Mouse (Mus musculus): ENCODE data around the gene Ints2.
"Not testable (repeated sequence)": the region's sequence is repeated elsewhere in the genome, so short reads cannot be mapped to it uniquely, and the experiment has no call there.

Ints2 gene

DNA sequence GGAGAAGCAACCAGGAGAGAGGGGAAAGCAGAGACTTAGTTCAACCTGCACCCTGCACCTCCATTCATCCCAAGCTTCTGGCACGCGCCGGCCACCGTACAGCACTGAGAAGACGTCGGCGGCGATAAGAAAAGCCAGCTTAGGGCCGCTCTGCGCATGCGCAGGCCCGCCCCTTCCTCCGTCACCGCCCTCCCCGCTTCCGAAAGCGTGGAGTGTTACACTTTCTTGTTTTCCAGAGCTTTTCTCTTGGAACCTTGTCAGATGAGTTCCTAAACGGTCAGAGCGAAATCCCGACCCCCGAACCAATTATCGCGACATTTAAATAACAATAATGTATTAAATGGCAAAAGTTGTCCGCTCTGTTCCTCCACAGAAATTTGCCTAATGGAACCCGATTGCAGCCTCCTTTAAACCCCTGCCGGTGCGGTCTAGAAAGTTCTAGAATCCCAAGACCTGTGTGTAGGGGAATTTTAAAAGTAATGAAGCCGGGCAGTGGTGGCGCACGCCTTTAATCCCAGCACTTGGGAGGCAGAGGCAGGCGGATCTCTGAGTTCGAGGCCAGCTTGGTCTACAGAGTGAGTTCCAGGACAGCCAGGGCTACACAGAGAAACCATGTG is at the start of gene Ints2:
Ints2 (minus strand) TSS at position 116 of the 617 bp plus-strand sequence.
- DNase-seq (ENCODE audit: low read depth, low spot score), result peak; percentile 90

DNA sequence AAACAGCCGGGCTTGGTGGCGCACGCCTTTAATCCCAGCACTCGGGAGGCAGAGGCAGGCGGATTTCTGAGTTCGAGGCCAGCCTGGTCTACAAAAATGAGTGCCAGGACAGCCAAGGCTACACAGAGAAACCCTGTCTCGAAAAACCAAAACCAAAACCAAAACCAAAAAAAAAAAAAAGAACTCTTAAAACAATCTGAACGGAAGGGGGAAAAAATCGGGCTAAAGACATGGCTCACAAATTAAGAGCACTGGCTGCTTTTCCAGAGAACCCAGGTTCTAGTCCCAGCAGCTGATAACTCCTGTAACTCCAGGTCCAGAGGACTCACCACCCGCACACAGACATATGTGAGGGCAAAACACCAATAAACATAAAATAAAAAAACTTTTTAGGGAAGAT is 34.8 kb upstream of the Ints2 start:
- DNase-seq (ENCODE audit: low read depth, low spot score), result not testable (repeated sequence)

DNA sequence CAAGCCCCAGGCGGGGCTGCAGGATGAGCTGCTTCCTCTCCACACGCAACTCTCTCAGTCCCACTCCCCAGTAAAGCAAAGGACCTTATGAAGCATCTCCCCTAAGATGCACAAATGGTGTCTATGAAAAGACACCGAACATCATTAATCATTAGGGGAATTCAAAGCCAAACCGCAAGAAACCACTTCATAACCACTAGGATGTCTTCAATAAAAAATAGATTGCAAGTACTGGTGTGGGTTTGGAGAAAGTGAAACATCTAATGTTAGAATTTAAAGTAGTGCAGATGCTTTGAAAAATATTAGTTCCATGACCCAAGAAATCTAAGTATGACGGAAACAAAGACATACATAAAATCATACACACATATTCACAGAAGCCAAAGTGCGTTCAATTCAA is 34.3 kb upstream of the Ints2 start:
- DNase-seq (ENCODE audit: low read depth, low spot score), result no peak

DNA sequence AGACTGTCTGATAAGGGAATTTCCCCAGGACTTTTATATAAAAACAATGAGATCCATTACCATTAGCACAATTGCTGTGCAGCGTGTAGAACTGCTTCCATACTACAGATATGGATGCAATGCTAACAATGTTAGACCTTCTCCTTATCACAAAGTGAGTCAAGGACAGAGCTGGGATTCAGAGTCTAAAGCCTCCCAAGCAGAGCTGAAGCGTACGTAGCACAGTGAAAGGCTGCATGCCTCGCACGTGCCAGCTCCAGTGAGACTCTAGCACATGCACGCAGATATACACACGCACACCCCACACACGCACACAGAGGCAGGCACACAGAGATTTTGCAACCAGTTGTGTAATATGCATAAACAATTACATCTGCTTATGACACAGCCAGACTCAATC is 28.4 kb upstream of the Ints2 start:
- DNase-seq (ENCODE audit: low read depth, low spot score), result no peak

DNA sequence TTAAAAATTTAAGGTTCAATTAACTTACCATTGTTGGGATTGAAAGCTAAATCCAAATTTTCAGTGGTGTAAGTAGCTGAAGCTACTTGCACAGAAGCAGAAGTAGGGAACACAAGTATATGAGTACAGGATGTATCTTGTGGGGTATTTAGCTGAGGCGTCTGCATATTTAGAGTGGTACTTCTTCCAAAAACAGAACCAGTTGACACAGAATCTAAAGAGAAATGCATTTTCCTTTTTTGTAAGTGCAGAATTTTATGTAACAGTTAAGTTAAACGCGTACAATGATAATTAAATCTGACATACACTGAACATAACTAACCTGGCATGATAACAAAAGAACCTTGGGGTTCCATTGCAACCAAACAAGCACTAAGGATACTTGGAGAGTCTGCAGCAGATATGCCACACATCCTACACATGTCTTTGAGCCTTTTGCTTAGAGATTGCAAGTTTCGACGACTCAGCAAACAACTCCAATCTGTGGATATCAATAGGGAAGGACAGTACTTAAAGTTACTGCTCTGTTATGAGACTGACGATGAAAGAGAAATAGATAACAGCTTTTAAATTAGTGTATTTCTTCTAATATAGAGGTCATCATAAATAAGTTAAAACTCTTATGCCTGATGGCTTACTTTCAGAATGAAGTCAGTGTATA is 21.2 kb upstream of the Ints2 start:
- no peak for DNase-seq (ENCODE audit: low read depth, low spot score)

DNA sequence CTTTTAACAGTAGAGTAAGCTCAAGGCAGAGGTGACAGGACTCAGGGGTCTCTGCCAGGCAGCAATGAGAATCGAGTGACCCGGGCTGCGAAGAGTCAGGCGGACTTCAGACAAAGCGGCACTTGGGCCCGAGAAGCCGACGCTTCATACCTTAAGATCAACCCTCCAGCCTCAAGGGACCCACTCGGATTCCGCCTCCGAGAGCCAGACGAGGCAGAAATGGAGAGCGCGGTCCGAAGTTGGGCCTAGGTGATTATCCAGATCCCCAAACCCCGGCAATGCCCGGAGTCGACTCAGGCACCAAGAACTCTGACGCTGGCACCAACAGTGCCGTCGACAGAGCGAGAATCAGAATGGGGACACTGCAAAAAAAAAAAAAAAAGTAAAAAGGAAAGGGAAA is 321 bp downstream of the Ints2 start:
- no peak for DNase-seq (ENCODE audit: low read depth, low spot score)

DNA sequence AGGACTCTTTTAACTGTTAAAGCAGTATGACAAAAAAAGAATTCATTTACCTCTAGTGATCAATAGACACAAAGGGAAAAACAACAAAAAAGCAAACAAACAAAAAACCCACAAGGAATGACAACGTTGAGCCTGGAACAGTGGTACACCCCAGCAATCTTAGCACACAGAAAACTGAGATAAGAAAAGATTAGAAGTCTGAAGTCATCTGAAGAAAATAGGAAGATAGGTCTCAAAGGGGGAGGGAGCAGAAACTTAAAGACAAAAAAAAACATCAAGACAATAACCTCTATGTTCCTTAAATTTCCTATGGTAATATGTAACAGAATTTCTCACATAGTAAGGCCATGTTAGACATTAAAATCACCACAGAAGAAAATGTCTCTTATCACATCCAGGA is 4.0 kb downstream of the Ints2 start:
- no peak for DNase-seq (ENCODE audit: low read depth, low spot score)

DNA sequence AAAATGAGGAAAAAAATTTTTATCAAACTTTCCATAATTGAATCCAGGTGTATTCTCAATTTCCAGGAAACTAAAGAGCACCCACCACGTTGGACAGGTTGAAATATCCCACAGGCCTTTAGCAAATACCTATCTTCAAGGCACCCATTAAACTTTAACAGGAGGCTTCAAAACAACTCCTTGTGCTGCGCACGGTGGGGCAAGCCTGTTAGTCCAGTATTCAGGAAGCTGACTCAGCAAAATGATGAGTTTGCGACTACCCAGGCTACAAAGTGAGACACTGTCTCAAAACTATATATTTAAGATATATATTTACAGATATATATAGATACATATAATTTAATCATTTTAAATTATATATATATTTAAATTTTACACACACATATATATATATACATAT is 24.9 kb downstream of the Ints2 start:
- no peak for DNase-seq (ENCODE audit: low read depth, low spot score)

DNA sequence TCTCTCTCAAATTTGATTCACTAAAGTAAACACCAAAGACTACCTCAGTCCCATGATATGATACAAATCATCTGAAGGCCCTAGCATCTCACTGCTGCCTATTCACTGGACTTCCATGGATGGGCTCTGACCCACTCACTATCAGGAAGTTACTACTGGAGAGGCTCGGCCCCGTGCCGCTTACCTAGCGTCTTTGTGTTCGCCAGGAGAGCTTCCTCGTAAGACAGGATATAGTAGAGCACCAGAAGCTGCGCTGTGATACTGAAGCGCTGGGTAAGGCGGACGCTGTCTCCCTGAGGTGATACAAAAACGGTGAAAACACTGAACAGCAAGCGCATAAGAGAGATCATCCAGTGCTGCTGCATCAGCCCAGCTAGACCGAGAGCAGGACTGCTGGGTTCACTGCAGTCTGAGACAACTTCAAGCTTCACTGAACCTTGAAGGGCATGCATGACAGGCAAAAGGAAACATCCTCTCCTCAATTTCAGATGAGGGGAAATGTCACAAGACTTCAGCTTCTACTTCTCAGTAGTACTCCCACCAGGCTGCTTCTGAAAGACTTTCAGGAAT is 25.5 kb downstream of the Ints2 start:
- no peak for DNase-seq (ENCODE audit: low read depth, low spot score)

DNA sequence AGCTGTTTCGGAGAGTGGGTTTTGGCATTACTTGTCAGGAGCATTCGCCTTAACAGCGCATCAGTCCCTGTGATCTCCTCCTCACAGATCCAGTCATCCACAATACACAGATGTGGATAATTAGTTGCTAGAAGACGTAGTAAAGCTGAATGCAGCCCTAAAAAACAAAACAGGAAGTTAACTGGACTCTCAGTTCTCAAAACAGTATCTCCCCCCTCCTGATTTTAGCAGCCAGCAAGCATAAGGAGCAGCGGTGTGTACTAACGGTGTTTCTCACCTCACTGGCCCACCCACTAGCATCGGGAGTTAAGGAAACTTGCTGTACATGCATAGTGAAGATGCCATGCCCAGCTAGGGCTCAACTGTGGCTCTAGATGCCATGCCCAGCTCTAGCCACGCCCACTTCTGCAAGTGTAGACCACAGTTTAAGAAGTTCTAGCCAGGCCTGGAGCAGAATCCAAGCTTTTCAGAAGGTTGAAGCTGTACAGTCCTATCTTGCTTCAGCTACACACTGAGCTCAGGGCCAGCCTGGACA is 30.7 kb downstream of the Ints2 start:
- DNase-seq (ENCODE audit: low read depth, low spot score), result no peak

DNA sequence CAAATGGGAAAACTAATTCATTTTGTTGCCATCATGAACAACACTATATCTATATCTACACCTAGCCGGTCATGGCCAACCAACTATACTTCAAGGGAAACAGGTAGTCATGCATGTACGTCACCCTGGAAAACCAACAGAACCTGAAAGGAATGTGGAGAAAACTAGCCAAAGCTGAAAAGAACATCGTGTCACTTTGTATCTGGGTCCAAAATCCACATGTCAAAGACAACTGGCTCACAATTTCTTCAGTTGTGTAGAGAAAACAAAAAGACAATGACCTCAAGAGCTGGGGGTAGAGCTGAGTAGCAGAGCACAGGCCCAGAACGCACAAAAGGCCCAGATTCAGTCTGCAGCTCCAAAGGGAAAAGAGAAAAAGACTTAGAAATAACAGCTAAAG is 31.6 kb downstream of the Ints2 start:
- DNase-seq (ENCODE audit: low read depth, low spot score), result no peak

DNA sequence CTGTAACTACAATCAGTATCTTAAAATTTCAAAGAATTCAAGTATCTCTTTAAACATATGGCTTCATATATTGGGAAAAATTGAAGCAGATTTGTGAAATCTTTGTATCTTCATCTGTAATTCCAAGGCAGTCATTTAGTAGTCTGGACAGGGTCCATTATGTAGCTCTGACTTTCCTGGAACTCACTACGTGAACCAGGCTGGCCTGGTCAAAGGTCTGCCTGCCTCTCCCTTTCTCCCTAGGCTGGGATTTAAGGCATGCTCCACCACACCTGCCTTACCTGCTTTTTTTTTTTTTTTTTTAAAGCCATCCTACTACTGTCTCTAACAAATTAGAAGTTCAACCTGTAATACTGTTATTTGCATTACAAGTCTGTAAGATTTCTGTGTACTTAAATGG is 45.6 kb downstream of the Ints2 start:
- no peak for DNase-seq (ENCODE audit: low read depth, low spot score)

DNA sequence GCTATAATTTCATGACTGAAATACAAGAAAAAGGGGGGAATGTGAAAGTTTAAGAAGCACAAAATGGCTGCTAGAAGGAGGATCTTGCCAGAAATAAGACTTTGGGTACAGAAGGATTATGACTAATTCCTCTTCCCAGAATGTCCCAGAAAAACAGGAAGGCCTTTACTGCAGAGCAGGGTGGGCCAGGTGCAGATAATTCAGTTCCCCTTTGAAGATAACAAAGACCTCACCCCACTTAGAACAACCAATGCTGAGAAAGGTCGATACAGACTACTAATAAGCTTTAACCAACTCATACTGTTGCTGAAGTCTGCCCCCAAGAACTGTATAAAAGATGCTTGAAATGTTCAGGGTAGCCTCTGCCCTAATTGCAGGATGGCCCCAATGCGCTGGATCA is 48.3 kb downstream of the Ints2 start:
- DNase-seq (ENCODE audit: low read depth, low spot score), result no peak

DNA sequence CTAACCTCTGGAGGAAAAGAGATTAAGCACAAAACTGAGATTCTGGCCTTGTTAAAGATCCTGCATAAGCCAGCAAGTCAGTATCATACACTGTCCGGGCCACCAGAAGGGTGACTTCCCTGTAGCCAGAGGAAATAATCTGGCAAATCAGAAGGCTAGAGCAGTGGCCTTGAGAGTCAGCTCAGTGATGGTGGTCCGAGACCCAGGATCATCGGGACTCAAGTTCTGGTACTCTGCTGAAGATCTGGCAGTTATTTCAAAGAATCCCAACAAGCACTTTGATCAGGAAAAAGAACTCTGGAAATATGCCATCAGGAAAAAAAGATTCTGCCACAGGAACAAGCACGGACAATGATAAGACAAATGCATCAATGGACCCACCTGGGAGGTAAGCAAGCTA is 51.5 kb downstream of the Ints2 start:
- DNase-seq (ENCODE audit: low read depth, low spot score), result no peak

DNA sequence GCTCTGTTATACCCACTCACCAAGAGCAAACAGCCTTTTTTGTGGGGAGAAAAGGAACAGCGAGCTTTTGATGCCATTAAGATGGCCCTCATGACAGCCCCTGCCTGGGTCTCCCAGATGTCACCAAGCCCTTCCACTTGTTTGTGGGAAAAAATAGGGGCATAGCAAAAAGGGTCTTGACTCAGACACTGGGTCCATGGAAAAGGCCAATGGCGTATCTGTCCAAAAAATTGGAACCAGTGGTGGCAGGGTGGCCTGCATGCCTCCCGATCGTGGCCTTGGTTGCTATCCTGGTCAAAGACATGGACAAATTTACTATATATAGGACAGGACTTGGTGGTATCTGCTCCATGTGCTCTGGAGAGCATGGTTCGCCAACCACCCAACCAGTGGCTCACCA is 52.3 kb downstream of the Ints2 start:
- DNase-seq (ENCODE audit: low read depth, low spot score), result no peak

DNA sequence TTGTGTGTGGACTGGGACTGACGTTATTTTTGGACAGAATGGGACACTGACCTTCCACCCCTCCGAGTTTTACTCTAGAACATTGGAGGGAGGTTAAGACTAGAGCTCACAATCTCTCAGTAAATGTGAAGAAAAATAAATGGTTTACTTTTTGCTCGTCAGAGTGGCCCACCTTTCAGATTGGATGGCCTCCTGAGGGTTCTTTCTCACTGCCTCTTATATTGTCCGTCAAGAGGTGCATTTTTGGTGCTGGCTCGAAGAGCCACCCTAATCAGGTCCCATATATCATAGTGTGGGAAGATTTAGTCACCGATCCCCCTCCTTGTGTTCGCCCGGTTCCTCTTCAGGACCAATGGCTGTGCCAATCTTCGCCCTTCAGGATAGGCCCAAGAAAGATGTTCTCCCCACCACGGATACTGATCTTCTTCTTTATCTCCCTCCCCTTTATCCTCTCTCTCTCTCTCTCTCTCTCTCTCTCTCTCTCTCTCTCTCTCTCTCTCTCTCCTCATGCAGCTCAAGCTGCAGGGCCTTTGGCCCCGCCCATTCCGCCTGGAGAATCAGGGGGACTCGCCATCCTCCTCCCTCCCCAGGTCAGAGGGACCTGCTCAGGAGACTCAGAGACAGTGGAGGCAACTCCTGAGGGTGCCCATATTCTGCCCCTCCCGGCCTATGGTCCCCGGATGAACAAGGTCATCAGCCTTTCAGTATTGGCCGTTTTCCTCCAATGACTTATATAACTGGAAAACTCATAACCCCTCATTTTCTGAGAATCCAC is 55.3 kb downstream of the Ints2 start:
- no peak for DNase-seq (ENCODE audit: low read depth, low spot score)

DNA sequence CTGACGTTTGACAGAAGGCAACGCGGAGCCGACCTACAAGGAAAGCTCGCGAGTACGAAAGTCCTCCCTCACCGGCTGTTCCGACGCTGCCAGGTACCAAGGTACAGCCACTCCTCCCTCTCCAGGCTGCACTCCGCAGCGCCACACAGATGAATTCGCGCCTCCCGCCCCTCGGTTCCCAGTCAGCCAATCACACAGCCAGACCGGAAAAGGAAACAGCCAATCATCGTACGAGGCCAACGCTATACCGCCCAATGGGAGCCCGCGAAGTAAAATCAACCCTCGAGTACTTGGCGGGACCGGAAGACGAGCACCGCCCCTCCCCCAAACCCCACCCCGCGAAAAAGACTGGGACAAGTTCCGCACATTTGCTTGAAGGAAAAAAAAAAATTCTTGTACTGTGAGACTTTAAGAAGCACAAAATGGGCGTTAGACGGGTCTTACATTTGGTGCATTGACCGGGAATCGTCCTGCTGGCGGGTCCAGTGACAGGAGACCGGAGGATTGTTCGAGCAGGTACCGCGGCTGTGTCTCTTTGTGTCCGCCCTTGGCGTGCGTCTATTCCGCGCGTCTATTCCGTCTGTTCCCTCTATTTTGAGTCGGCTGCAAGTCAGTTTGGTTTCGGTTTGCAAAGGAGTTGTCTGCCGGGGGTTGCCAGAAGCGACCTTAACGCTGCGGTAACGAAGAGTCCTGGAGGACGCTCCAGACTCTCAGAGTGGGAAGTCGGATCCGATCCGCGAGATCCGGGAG is 56.2 kb downstream of the Ints2 start, which contains the start of gene Brip1:
Brip1 (minus strand) TSS at position 157 of the 750 bp plus-strand sequence.
- DNase-seq (ENCODE audit: low read depth, low spot score), result peak; percentile 97

DNA sequence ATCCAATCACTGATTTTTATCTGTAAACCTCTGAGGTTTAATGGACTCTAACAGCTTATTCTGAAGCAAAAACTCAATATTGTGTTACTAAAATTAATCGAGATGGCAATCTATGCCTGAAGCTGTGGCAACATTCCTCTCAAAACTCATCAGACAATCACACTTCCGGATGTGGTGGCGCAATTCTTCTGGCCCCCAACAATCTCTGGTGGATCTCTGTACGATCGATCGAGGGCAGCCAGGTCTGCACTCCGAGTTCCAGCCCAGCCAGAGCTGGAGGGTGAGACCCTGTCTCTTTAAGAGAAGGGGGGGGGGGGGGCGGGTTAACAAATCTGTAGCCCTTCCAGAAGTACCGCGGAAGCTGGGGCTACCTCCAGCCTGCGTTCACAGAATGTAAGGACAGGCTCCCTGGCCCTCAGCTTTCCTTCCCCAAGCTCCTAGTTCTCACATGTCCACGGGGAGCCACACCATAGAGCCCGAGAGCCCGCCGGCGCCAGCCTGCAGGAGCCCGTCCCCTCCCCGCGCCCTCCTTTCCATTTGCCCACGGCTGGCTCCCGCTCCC is 56.8 kb downstream of the Ints2 start:
- no peak for DNase-seq (ENCODE audit: low read depth, low spot score)

DNA sequence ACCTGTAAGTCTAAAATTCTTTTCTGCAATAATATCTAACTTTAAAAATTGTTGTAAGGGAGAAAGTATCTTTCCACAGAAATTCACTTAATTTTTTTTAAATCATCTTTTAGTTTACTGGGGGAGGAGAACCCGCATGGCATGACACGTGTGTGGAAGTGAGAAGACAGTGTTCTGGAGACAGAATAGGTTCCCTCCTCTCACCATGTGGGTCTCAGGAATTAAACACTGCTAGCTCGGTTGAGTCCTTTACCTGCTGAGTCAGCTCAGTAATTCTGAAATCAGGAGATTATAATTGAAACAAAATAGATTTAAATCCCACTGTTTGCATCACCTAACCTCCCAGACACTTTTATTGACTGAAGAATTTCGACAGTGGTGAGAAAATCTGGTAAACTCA is 57.6 kb downstream of the Ints2 start:
- DNase-seq (ENCODE audit: low read depth, low spot score), result no peak

DNA sequence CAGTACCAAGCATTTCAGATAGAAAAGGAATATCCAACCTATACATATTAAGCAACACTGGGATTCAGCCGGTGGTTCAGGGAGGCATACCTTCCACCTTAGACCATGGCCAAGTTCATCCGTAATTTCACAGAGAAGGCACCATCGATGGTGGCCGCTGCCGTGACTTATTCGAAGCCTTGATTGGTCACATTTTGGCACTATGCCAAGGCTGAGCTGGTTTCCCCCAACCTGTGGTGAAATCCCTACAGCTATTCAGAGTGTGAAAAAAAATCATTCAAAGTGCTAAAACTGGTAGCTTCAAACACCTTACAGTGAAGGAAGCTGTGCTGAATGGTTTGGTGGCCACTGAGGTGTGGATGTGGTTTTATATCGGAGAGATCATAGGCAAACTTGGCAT is 72.2 kb downstream of the Ints2 start:
- not testable (repeated sequence) for DNase-seq (ENCODE audit: low read depth, low spot score)

DNA sequence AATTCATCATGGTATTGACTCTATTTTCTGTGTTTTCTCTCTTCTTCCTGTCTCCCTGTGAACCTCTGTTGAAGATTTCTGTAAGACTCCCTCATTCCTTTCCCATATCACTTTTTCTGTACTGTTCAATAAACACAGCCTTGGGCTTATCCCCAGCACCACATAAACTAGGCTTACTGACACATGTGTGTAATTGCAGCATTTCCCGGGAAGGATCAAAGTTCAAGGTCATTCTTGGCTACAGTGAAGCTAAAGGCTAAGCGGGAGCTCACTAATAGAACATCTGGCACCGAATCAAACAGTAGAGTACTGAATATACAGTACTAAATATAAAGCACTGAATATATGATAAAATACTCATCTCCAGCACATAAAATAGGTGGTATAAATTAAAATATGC is 81.5 kb downstream of the Ints2 start:
- no peak for DNase-seq (ENCODE audit: low read depth, low spot score)
